Mouse (Mus musculus) lung, adult 2 months (tissue): ENCODE data around the gene Vsx1. TPM values are rescaled to one million over a fixed set of nuclear protein-coding genes. Genes with fewer than 3 reads are reported as not detected.

Experiments used
- DNase-seq: peaks from one replicate; pipeline ENCODE4 v3.0.0; 2022
- H3K4me1 ChIP-seq: fragments of 200-500 bp; 2 replicates; pipeline ENCODE4 v1.6.1; 2011; ENCODE audit warnings: low read length; ENCODE audit not compliant: control insufficient read depth, insufficient read depth
- H3K4me3 ChIP-seq: fragments of 200-500 bp; replicated peaks from 2 replicates; pipeline ENCODE3; 2011; ENCODE audit warnings: low read depth, mild to moderate bottlenecking, control low read depth, low read length; ENCODE audit errors: extremely low read depth
- CTCF ChIP-seq: fragments of 200-500 bp; IDR thresholded peaks from 2 replicates; pipeline ENCODE4 v1.5.1; 2011; ENCODE audit warnings: mild to moderate bottlenecking, low read length, control low read depth; ENCODE audit not compliant: insufficient read depth
- POLR2A ChIP-seq: fragments of 200-500 bp; IDR thresholded peaks from 2 replicates; pipeline ENCODE4 v1.6.1; 2011; ENCODE audit warnings: low read depth, mild to moderate bottlenecking, control low read depth, low read length, borderline replicate concordance; ENCODE audit errors: extremely low read depth
- WGBS: fragments of 180-500 bp; shearing (Covaris S2); methylation state at CpG from one replicate; pipeline ENCODE4 v1.1.7; 2018; 5-methylcytosine and 5-hydroxymethylcytosine counted together
- polyA plus RNA-seq: library from polyadenylated mRNA; depleted of rRNA; stranded (reverse); fragments of >200 nt; gene quantifications from 2 replicates; pipeline ENCODE4 v1.2.3, GENCODE M21; 2012

Gene Vsx1
- polyA plus RNA-seq, 1 experiment, result not detected

DNA sequence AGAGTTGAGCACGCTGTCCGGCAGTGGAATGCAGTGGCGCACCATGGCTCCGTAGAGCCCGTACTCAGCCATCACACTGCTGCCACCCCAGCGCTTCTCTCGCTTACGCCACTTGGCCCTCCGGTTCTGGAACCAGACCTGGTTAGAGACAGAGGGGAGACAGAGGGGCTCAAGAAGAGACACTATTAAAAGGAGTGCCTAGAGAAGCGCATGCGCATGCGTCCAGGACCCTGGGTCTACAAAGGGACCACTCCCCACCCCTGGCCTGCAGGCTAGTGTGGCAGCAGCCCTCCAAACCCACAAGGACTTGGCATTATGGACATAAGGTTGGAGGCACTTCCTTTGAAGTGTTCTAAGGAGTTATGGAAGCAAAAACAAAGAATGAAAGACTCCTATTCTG, 4.7 kb downstream of the Vsx1 start:
- WGBS, result 86% methylated on average over 12 of the region's 12 CpGs
- no peak overlapping the region for H3K4me3 ChIP-seq
- no peak for DNase-seq
- no peak for TF ChIP-seq POLR2A
- H3K4me1 ChIP-seq, result no peaks in the 10 kb centered on the region

DNA sequence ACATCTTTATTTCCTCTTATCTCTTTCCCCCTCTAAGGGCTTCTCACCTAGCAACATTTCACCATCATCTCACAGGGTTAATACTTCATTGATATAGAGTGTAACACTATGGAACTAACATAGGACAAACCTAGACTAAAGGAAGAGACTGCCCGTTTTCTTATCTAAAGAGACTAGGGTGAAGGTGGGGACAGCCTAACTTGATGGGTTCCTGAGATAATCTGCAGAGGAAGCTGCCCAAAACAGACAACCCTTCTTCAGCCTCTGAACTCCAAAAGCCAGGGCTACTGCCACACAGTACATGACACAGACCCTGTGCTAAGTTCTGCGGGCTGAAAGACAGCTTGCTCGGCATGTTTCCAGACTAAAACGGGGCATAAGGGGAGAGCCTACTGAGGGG, 7.6 kb downstream of the Vsx1 start:
- 35% methylated on average over 4 of the region's 4 CpGs for WGBS
- H3K4me1 ChIP-seq, result no peaks in the 10 kb centered on the region
- DNase-seq, result no peak
- no peak overlapping the region for H3K4me3 ChIP-seq
- TF ChIP-seq CTCF (no peak), POLR2A (no peak)

DNA sequence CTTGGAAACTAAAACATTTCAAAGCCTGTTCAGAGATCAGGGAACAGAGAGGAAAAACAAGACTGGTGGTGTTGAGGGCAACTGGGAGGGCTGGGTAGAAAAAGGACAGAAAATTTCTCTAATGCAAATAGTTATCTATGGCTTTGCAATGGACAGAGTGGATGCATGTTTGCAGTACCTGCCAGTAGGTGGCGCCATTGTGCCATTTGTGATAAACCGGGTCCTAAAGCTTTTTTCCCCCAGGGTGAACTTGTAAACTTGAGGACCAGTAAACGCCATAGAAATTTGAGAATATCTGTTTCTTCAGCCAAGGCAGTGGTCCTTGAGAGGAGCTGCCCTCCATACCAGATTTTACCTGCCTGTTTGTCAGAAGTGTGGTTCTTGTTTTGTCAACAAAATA, 10.8 kb downstream of the Vsx1 start:
- peak; percentile 66 for DNase-seq
- Histone ChIP-seq H3K4me3 (no peak overlapping the region), H3K4me1 (peaks cover 2% of the 10 kb centered on the region; the same call in 1 of the 2 replicates)
- TF ChIP-seq POLR2A (no peak), CTCF (peak; percentile 60)
- WGBS, result 2% methylated on average over 3 of the region's 3 CpGs

DNA sequence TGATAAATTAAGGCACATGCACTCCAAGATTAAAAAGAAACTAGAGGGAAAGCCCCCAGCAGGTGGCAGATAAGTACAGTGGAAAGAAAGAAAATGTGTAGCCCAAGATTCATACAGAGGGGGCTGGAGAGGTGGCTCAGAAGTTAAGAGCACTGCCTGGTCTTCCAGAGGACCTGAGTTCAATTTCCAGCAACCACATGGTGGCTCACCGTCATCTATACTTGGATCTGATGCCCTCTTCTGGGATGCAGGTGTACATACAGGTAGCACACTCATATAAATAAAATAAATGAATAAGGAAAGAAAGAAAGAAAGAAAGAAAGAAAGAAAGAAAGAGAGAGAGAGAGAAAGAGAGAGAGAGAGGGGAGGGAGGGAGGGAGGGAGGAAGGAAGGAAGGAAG, 13.6 kb downstream of the Vsx1 start:
- TF ChIP-seq CTCF, result no peak
- TF ChIP-seq POLR2A, result no peak

DNA sequence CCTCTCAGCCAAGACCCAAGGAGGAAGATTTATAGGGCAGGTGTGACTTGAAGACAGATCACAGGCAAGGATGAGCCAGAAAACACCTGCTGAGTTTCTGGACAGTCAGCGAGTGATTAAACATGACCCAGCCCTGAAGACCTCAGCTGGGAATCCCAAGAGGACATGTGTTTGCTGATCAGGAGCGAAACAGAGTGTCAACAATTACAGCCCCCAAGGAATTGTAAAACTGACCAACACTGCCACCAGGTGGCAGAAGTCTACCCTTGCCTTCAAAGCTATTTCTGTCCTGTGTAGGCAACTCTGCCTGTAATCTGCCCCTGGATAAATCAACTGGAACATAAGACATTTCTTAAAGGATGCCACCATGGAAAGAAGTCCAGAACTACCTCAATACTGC, 14.3 kb downstream of the Vsx1 start:
- 2% methylated on average over 2 of the region's 2 CpGs for WGBS
- DNase-seq, result peak; percentile 57
- no peak overlapping the region for H3K4me3 ChIP-seq
- peaks cover 6% of the 10 kb centered on the region; the same call in 1 of the 2 replicates for H3K4me1 ChIP-seq
- TF ChIP-seq CTCF, result peak; percentile 47; the same call in 1 of the 2 replicates
- no peak for TF ChIP-seq POLR2A

More for the DNA sequence above, 13.6 kb downstream of the Vsx1 start:
- peaks cover 6% of the 10 kb centered on the region; the same call in 1 of the 2 replicates for H3K4me1 ChIP-seq
- DNase-seq, result no peak
- WGBS, result 23% methylated on average over 1 of the region's 1 CpGs
- H3K4me3 ChIP-seq, result no peak overlapping the region

DNA sequence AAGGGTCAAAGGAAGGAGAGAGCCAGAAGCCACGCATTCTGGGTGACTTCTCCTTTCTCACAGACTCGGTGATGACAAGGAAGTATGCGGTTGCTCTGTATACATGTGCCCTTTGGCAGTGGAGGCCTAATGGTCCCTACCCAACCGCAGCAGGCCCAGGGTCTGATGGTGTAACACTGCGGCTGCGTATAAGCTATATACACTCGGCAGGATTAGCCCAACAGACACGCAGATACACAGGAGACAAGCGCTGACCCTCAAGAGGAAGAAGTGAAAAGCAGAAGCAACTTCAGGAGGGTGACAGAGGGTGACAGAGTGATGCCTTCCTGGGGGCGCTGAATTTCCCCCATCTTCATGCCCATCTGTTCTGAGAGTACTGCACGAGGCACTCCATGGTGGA, 15.2 kb downstream of the Vsx1 start:
- no peak for TF ChIP-seq CTCF
- TF ChIP-seq POLR2A, result no peak
- H3K4me3 ChIP-seq, result no peak overlapping the region
- DNase-seq, result no peak
- H3K4me1 ChIP-seq, result peaks cover 9% of the 10 kb centered on the region; the same call in 1 of the 2 replicates
- WGBS, result 73% methylated on average over 11 of the region's 11 CpGs

DNA sequence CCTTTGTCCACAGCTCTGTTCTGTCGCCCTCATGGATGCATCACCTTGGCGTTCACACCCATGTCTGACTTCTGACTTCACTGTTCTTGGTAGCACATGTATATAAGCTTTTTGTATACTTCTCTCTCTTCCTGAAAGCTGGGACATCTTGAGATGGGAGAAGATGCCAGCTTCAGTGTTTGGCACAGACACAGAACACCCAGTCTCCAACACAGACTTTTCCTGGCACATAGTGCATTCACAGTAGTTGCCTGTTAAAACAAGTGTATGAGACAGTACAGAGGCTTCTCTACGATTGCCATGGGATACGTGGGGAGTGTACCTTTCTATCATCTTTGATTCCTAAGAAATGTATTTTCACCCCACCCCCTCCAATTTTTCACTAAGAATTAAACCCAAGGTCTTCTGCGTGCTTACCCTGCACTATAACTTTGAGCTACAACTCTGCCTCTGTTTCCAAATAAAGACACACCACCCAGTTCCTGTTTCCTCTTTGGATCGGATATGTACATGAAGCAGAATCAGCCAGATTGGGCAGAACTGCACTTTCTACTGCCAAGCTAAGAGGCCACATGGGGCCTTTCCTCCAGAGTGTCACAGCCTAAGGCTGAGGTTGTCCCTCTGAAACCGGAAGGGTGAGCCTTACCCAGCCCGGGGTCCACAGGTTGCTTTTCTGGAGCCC, 17.4 kb downstream of the Vsx1 start:
- 59% methylated on average over 8 of the region's 8 CpGs for whole genome bisulfite sequencing
- Histone ChIP-seq H3K4me1 (peaks cover 13% of the 10 kb centered on the region; the same call in 1 of the 2 replicates), H3K4me3 (no peak overlapping the region)
- no peak for DNase-seq
- no peak for TF ChIP-seq CTCF
- TF ChIP-seq POLR2A, result no peak

DNA sequence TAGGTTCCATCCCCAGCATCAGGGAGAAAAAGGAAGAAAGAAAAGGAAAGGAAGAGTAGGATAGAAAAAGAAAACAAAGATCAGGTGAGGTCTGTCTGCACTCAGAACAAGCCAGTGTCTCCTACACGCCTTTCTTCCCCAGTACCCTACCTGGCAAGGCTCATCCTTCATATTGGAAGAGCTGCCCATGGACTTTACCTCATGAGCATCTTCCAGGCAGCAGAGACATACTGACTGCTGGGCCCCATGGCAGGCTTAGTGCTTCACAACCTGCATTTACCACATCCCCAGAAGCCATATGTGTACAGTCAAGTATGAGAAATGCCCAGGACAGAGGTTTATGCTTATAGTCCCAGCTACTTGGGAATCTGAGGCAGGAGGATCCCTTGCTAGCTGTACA, 18.2 kb downstream of the Vsx1 start:
- 97% methylated on average over 1 of the region's 1 CpGs for WGBS
- DNase-seq, result no peak
- TF ChIP-seq CTCF (no peak), POLR2A (no peak)
- peaks cover 14% of the 10 kb centered on the region; the same call in 1 of the 2 replicates for H3K4me1 ChIP-seq
- no peak overlapping the region for H3K4me3 ChIP-seq

DNA sequence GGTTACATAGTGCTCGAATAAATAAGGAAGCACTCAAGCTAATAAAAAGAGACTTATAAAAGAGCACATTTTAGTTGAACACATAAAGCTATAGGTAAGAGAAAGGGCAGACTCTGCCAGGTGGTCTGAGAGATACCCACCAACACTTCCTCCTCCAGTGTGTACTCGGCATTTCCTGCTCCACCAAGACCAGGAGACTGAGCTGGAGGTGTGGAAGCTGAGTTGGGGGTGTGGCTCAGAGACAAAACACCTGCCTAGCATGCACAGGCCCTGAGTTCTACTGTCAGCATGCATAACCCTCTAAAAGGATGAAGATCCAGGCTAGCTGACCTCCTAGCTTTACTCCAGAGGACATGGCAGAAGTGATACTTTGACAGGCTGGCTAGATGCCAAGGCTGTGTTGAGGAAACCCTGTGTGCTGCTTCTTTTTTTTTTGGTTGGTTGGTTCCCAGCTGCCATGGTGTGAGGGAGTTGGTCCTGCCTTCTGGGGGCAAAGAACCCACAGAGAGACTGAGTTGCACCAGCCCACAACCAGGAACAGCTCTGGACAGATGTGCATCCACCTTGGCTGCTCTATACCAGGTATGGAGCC, 19.6 kb downstream of the Vsx1 start:
- WGBS, result 31% methylated on average over 2 of the region's 2 CpGs
- no peak for DNase-seq
- Histone ChIP-seq H3K4me1 (peaks cover 18% of the 10 kb centered on the region), H3K4me3 (no peak overlapping the region)
- TF ChIP-seq CTCF (no peak), POLR2A (no peak)

DNA sequence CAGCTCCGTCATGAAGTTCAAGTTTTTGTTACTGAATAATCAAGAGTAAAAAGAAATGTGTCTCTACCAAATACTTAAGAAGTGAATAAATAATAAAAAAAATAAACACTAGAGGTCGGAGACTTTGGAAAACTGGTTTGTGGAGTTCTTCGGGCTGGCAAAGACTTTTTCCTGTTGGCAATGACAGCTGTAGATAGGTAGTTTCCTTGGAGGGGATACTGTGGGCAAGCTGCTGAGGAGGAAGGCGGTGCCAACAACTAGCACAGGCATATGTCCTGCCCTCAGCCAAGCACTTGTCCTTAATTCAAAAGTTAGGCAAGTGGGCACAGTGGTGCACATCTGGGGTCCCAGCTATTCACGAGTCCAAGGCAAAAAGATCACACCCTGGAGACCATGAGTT, 20.2 kb downstream of the Vsx1 start:
- DNase-seq, result no peak
- H3K4me3 ChIP-seq, result no peak overlapping the region
- peaks cover 18% of the 10 kb centered on the region for H3K4me1 ChIP-seq
- 63% methylated on average over 5 of the region's 5 CpGs for WGBS
- no peak for TF ChIP-seq POLR2A
- no peak for TF ChIP-seq CTCF
